Mouse (Mus musculus): Measurements from ENCODE around the gene Asb15. TPM values are rescaled to one million over a fixed set of nuclear protein-coding genes. Genes with fewer than 3 reads are reported as not detected.

The Asb15 gene
- not detected in 2 replicates for polyA plus RNA-seq (2014; fragmentation: Nextera tagmentation; extraction: Ambion mirVana)

- WGBS = 53% methylated on average over 2 of the region's 2 CpGs
- H3K27ac ChIP-seq (ENCODE audit: low read depth, low read length) = no peak within 1 kb of the TSS
Observed at GRCm38 (mm10) chr6:24528064-24528243, at the start of gene Asb15. Gene Asb15 (plus strand): TSS chr6:24528144.

GRCm38 (mm10) chr6:24486530-24486929 is 41.4 kb upstream of the Asb15 start:
- H3K9ac ChIP-seq (ENCODE audit: low read length) = no peak overlapping the region
- WGBS = 77% methylated on average over 5 of the region's 5 CpGs
- DNase-seq (ENCODE audit: low spot score, missing footprints) = no peak

More at GRCm38 (mm10) chr6:24528064-24528243, at the start of gene Asb15:
- H3K9me3 ChIP-seq (ENCODE audit: control insufficient read depth, low read length) = no peaks in the 10 kb centered on the region
- ATAC-seq (ENCODE audit: low FRiP score) (no peak), DNase-seq (ENCODE audit: low spot score, missing footprints) (no peak)
- H3K4me3 ChIP-seq (ENCODE audit: low read depth, low read length) = peak within 1 kb of the TSS; percentile 83
- no peaks in the 10 kb centered on the region for H3K27me3 ChIP-seq (ENCODE audit: control insufficient read depth, insufficient read depth, low read length)
- peaks cover 7% of the 10 kb centered on the region for H3K4me1 ChIP-seq (ENCODE audit: control insufficient read depth, insufficient read depth, low read length)
- H3K4me2 ChIP-seq = peak within 1 kb of the TSS; percentile 69
- H3K36me3 ChIP-seq (ENCODE audit: control insufficient read depth, insufficient read depth, low read length) = no peaks in the 10 kb centered on the region
- peak within 1 kb of the TSS; percentile 77 for H3K9ac ChIP-seq (ENCODE audit: low read length)

GRCm38 (mm10) chr6:24490341-24490740 is 37.6 kb upstream of the Asb15 start:
- Histone ChIP-seq H3K27ac (ENCODE audit: low read depth, low read length) (no peak overlapping the region), H3K36me3 (ENCODE audit: control insufficient read depth, insufficient read depth, low read length) (no peaks in the 10 kb centered on the region)
- DNase-seq (ENCODE audit: low spot score, missing footprints) = no peak

More at GRCm38 (mm10) chr6:24486530-24486929, 41.4 kb upstream of the Asb15 start:
- no peak for ATAC-seq (ENCODE audit: low FRiP score)
- H3K4me2 ChIP-seq = no peak overlapping the region
- no peak overlapping the region for H3K4me3 ChIP-seq (ENCODE audit: low read depth, low read length)
- no peak overlapping the region for H3K27ac ChIP-seq (ENCODE audit: low read depth, low read length)
- H3K36me3 ChIP-seq (ENCODE audit: control insufficient read depth, insufficient read depth, low read length) = no peaks in the 10 kb centered on the region
- no peaks in the 10 kb centered on the region for H3K27me3 ChIP-seq (ENCODE audit: control insufficient read depth, insufficient read depth, low read length)
- H3K4me1 ChIP-seq (ENCODE audit: control insufficient read depth, insufficient read depth, low read length) = no peaks in the 10 kb centered on the region
- no peaks in the 10 kb centered on the region for H3K9me3 ChIP-seq (ENCODE audit: control insufficient read depth, low read length)

GRCm38 (mm10) chr6:24504141-24504540 is 23.8 kb upstream of the Asb15 start:
- no peak overlapping the region for H3K27ac ChIP-seq (ENCODE audit: low read depth, low read length)
- ATAC-seq (ENCODE audit: low FRiP score) (no peak), DNase-seq (ENCODE audit: low spot score, missing footprints) (no peak)
- no peak overlapping the region for H3K9ac ChIP-seq (ENCODE audit: low read length)
- no peaks in the 10 kb centered on the region for H3K27me3 ChIP-seq (ENCODE audit: control insufficient read depth, insufficient read depth, low read length)
- H3K4me2 ChIP-seq = no peak overlapping the region
- no peak overlapping the region for H3K4me3 ChIP-seq (ENCODE audit: low read depth, low read length)
- no peaks in the 10 kb centered on the region for H3K4me1 ChIP-seq (ENCODE audit: control insufficient read depth, insufficient read depth, low read length)
- no peaks in the 10 kb centered on the region for H3K9me3 ChIP-seq (ENCODE audit: control insufficient read depth, low read length)
- H3K36me3 ChIP-seq (ENCODE audit: control insufficient read depth, insufficient read depth, low read length) = no peaks in the 10 kb centered on the region
- WGBS = 84% methylated on average over 2 of the region's 2 CpGs

More at GRCm38 (mm10) chr6:24490341-24490740, 37.6 kb upstream of the Asb15 start:
- Histone ChIP-seq H3K9me3 (ENCODE audit: control insufficient read depth, low read length) (no peaks in the 10 kb centered on the region), H3K4me2 (no peak overlapping the region), H3K9ac (ENCODE audit: low read length) (no peak overlapping the region), H3K27me3 (ENCODE audit: control insufficient read depth, insufficient read depth, low read length) (no peaks in the 10 kb centered on the region), H3K4me3 (ENCODE audit: low read depth, low read length) (no peak overlapping the region), H3K4me1 (ENCODE audit: control insufficient read depth, insufficient read depth, low read length) (no peaks in the 10 kb centered on the region)
- no peak for ATAC-seq (ENCODE audit: low FRiP score)
- WGBS = 17% methylated on average over 1 of the region's 1 CpGs

- Histone ChIP-seq H3K27ac (ENCODE audit: low read depth, low read length) (no peak within 1 kb of the TSS), H3K9me3 (ENCODE audit: control insufficient read depth, low read length) (no peaks in the 10 kb centered on the region), H3K27me3 (ENCODE audit: control insufficient read depth, insufficient read depth, low read length) (no peaks in the 10 kb centered on the region), H3K4me2 (peak within 1 kb of the TSS; percentile 21; the same call in 1 of the 2 replicates), H3K4me3 (ENCODE audit: low read depth, low read length) (no peak within 1 kb of the TSS), H3K9ac (ENCODE audit: low read length) (peak within 1 kb of the TSS; percentile 16; the same call in 1 of the 2 replicates), H3K4me1 (ENCODE audit: control insufficient read depth, insufficient read depth, low read length) (peaks cover 7% of the 10 kb centered on the region), H3K36me3 (ENCODE audit: control insufficient read depth, insufficient read depth, low read length) (no peaks in the 10 kb centered on the region)
- ATAC-seq (ENCODE audit: low FRiP score) = peak; percentile 86
- peak; percentile 90 for DNase-seq (ENCODE audit: low spot score, missing footprints)
- 24% methylated on average over 13 of the region's 13 CpGs for WGBS
Observed at GRCm38 (mm10) chr6:24514552-24515284, 13.2 kb upstream of the Asb15 start, which contains the start of gene Iqub. Gene Iqub (minus strand): TSS chr6:24515067.

- Histone ChIP-seq H3K4me3 (ENCODE audit: low read depth, low read length) (no peak overlapping the region), H3K9me3 (ENCODE audit: control insufficient read depth, low read length) (no peaks in the 10 kb centered on the region), H3K4me1 (ENCODE audit: control insufficient read depth, insufficient read depth, low read length) (peaks cover 7% of the 10 kb centered on the region), H3K27ac (ENCODE audit: low read depth, low read length) (no peak overlapping the region), H3K4me2 (no peak overlapping the region), H3K36me3 (ENCODE audit: control insufficient read depth, insufficient read depth, low read length) (no peaks in the 10 kb centered on the region), H3K27me3 (ENCODE audit: control insufficient read depth, insufficient read depth, low read length) (no peaks in the 10 kb centered on the region), H3K9ac (ENCODE audit: low read length) (no peak overlapping the region)
- 40% methylated on average over 2 of the region's 2 CpGs for WGBS
- no peak for DNase-seq (ENCODE audit: low spot score, missing footprints)
- ATAC-seq (ENCODE audit: low FRiP score) = peak; percentile 57; the same call in 1 of the 2 replicates
Observed at GRCm38 (mm10) chr6:24516197-24516596, 11.7 kb upstream of the Asb15 start.

- ATAC-seq (ENCODE audit: low FRiP score) (no peak), DNase-seq (ENCODE audit: low spot score, missing footprints) (no peak)
- H3K27me3 ChIP-seq (ENCODE audit: control insufficient read depth, insufficient read depth, low read length) = no peaks in the 10 kb centered on the region
- H3K4me3 ChIP-seq (ENCODE audit: low read depth, low read length) = no peak overlapping the region
- H3K9me3 ChIP-seq (ENCODE audit: control insufficient read depth, low read length) = no peaks in the 10 kb centered on the region
- 85% methylated on average over 3 of the region's 3 CpGs for WGBS
- no peak overlapping the region for H3K9ac ChIP-seq (ENCODE audit: low read length)
- H3K4me1 ChIP-seq (ENCODE audit: control insufficient read depth, insufficient read depth, low read length) = peaks cover 7% of the 10 kb centered on the region
- no peaks in the 10 kb centered on the region for H3K36me3 ChIP-seq (ENCODE audit: control insufficient read depth, insufficient read depth, low read length)
- H3K4me2 ChIP-seq = no peak overlapping the region
- no peak overlapping the region for H3K27ac ChIP-seq (ENCODE audit: low read depth, low read length)
Observed at GRCm38 (mm10) chr6:24525705-24526104, 2.2 kb upstream of the Asb15 start.

- Histone ChIP-seq H3K36me3 (ENCODE audit: control insufficient read depth, insufficient read depth, low read length) (no peaks in the 10 kb centered on the region), H3K4me1 (ENCODE audit: control insufficient read depth, insufficient read depth, low read length) (peaks cover 7% of the 10 kb centered on the region), H3K27ac (ENCODE audit: low read depth, low read length) (no peak within 1 kb of the TSS), H3K4me2 (peak within 1 kb of the TSS; percentile 69), H3K4me3 (ENCODE audit: low read depth, low read length) (peak within 1 kb of the TSS; percentile 83), H3K9ac (ENCODE audit: low read length) (peak within 1 kb of the TSS; percentile 77), H3K9me3 (ENCODE audit: control insufficient read depth, low read length) (no peaks in the 10 kb centered on the region), H3K27me3 (ENCODE audit: control insufficient read depth, insufficient read depth, low read length) (no peaks in the 10 kb centered on the region)
- under 1% methylated on average over 53 of the region's 53 CpGs for WGBS
- DNase-seq (ENCODE audit: low spot score, missing footprints) (peak; percentile 99), ATAC-seq (ENCODE audit: low FRiP score) (peak; percentile 99)
Observed at GRCm38 (mm10) chr6:24527155-24528063, 535 bp upstream of the Asb15 start, which contains the start of gene Ndufa5. Gene Ndufa5 (minus strand): TSS chr6:24528013.

GRCm38 (mm10) chr6:24530166-24530565 is 2.2 kb downstream of the Asb15 start:
- H3K4me1 ChIP-seq (ENCODE audit: control insufficient read depth, insufficient read depth, low read length) = peaks cover 7% of the 10 kb centered on the region
- H3K9ac ChIP-seq (ENCODE audit: low read length) = no peak overlapping the region
- peak; percentile 93 for DNase-seq (ENCODE audit: low spot score, missing footprints)
- H3K4me3 ChIP-seq (ENCODE audit: low read depth, low read length) = no peak overlapping the region
- no peaks in the 10 kb centered on the region for H3K36me3 ChIP-seq (ENCODE audit: control insufficient read depth, insufficient read depth, low read length)
- 30% methylated on average over 4 of the region's 4 CpGs for WGBS
- peak; percentile 8; the same call in 1 of the 2 replicates for ATAC-seq (ENCODE audit: low FRiP score)
- peak overlapping the region; percentile 2; the same call in 1 of the 2 replicates for H3K4me2 ChIP-seq
- no peak overlapping the region for H3K27ac ChIP-seq (ENCODE audit: low read depth, low read length)
- H3K9me3 ChIP-seq (ENCODE audit: control insufficient read depth, low read length) = no peaks in the 10 kb centered on the region
- no peaks in the 10 kb centered on the region for H3K27me3 ChIP-seq (ENCODE audit: control insufficient read depth, insufficient read depth, low read length)

Measured in midbrain, embryonic 11.5 days (tissue).